Mouse (Mus musculus) heart, adult 18-20 months (tissue): ENCODE measurements around the gene Selenon. TPM values are rescaled to one million over a fixed set of nuclear protein-coding genes. Genes with fewer than 3 reads are reported as not detected.

ENCODE experiments used
- DNase-seq, 2 experiments: peaks; one replicate each; pipeline ENCODE4 v3.0.0; 2021 to 2022; ENCODE audit warnings: mixed read lengths in 1 of 2
- total RNA-seq, 2 experiments: library from RNA; stranded (reverse); gene quantifications; 2 replicates each; pipeline ENCODE4 v1.2.3; 2021

The Selenon gene
- total RNA-seq, 2 experiments from 2014 or later: 16.8 to 17.0 TPM

GRCm38 (mm10) chr4:134546814-134547705 lies 4.9 kb downstream of the Selenon start:
- no peak for DNase-seq

GRCm38 (mm10) chr4:134543261-134543660 lies 8.7 kb downstream of the Selenon start:
- DNase-seq: peak; percentile 87 to 98

GRCm38 (mm10) chr4:134542726-134543125 lies 9.2 kb downstream of the Selenon start:
- no peak for DNase-seq

GRCm38 (mm10) chr4:134538997-134539580 lies 12.9 kb downstream of the Selenon start:
- DNase-seq: no peak

- no peak for DNase-seq
Measured at GRCm38 (mm10) chr4:134535787-134536151, 16.2 kb downstream of the Selenon start.

GRCm38 (mm10) chr4:134534932-134535786 lies 16.8 kb downstream of the Selenon start, which contains the start of gene Mtfr1l:
Gene Mtfr1l (minus strand): TSS chr4:134535387.
- peak; percentile 99 for DNase-seq

- peak; percentile 77 to 78 for DNase-seq
Measured at GRCm38 (mm10) chr4:134534124-134534886, 17.7 kb downstream of the Selenon start.

GRCm38 (mm10) chr4:134533421-134533820 lies 18.5 kb downstream of the Selenon start:
- no peak for DNase-seq

GRCm38 (mm10) chr4:134532928-134533327 lies 19.0 kb downstream of the Selenon start:
- no peak for DNase-seq

- DNase-seq: no peak
Measured at GRCm38 (mm10) chr4:134526220-134526619, 25.7 kb downstream of the Selenon start.

GRCm38 (mm10) chr4:134525806-134526205 lies 26.2 kb downstream of the Selenon start:
- no peak for DNase-seq

GRCm38 (mm10) chr4:134523447-134523846 lies 28.5 kb downstream of the Selenon start:
- no peak for DNase-seq

- no peak for DNase-seq
Measured at GRCm38 (mm10) chr4:134519281-134519680, 32.7 kb downstream of the Selenon start.

GRCm38 (mm10) chr4:134518541-134518940 lies 33.4 kb downstream of the Selenon start:
- no peak for DNase-seq

- DNase-seq: no peak
Measured at GRCm38 (mm10) chr4:134517719-134518118, 34.2 kb downstream of the Selenon start.

GRCm38 (mm10) chr4:134516981-134517380 lies 35.0 kb downstream of the Selenon start:
- peak; percentile 64 to 81 for DNase-seq

- DNase-seq: no peak
Measured at GRCm38 (mm10) chr4:134515614-134516013, 36.4 kb downstream of the Selenon start.

- DNase-seq: no peak
Measured at GRCm38 (mm10) chr4:134514309-134514930, 37.5 kb downstream of the Selenon start.

GRCm38 (mm10) chr4:134512798-134513197 lies 39.2 kb downstream of the Selenon start:
- peak; percentile 76 to 77 for DNase-seq

- no peak for DNase-seq
Measured at GRCm38 (mm10) chr4:134511730-134512129, 40.2 kb downstream of the Selenon start.

- peak; percentile 92 for DNase-seq
Measured at GRCm38 (mm10) chr4:134510845-134511411, 41.0 kb downstream of the Selenon start, which contains the start of gene Aunip. Gene Aunip (plus strand): TSS chr4:134510999.
